Mouse (Mus musculus) bone marrow macrophage, adult 2 months (primary cell): ENCODE data around the gene Thap4.

Source experiments
- CTCF ChIP-seq: IDR thresholded peaks from 2 replicates; pipeline ENCODE4 v1.5.1; 2012; ENCODE audit warnings: low read depth, mild to moderate bottlenecking, low read length, moderate library complexity
- POLR2A ChIP-seq: IDR thresholded peaks from 2 replicates; pipeline ENCODE4 v1.6.1; 2012; ENCODE audit warnings: mild to moderate bottlenecking, low read depth, low read length, borderline replicate concordance

GRCm38 (mm10) chr1:93688154-93688553 lies 66.5 kb downstream of the Thap4 start:
- TF ChIP-seq CTCF (no peak), POLR2A (no peak)
